Mouse (Mus musculus): ENCODE measurements around the gene Gltp.

- TF ChIP-seq TAL1 (IDR thresholded peaks at IDR 0.05; ENCODE audit: low read length) (no peak), GATA1 (IDR thresholded peaks at IDR 0.05; ENCODE audit: low read length) (no peak)
These were observed 34.5 kb downstream of the Gltp start for GRCm38 (mm10) chr5:114656305-114656704.

All from erythroblast, embryonic 14.5 days (primary cell).